Mouse (Mus musculus) neural tube, embryonic 14.5 days (tissue): Measurements from ENCODE around the gene Kcnk10. TPM values are rescaled to one million over a fixed set of nuclear protein-coding genes. Genes with fewer than 3 reads are reported as not detected.

Source experiments
- polyA plus RNA-seq: library from polyadenylated mRNA; unstranded; fragments of >200 nt; fragmentation: Nextera tagmentation; extraction: Ambion mirVana; gene quantifications from 2 replicates; pipeline ENCODE4 v1.2.1, GENCODE M21; 2014

Gene Kcnk10
- polyA plus RNA-seq, 1 experiment from 2014 or later: 50.5 TPM

Other genes starting within 250 kb of the Kcnk10 start
- 36.2 and 40.9 TPM in 2 replicates for gene Spata7, start 49.8 kb upstream of the Kcnk10 start, polyA plus RNA-seq
- gene Ptpn21, start 159.1 kb upstream of the Kcnk10 start, polyA plus RNA-seq: 4.2 and 4.7 TPM in 2 replicates
- gene Zc3h14, start 168.7 kb upstream of the Kcnk10 start, polyA plus RNA-seq: 126 and 137 TPM in 2 replicates